ENCODE assay signal across 9 mouse cellular contexts in the genomic region with DNA sequence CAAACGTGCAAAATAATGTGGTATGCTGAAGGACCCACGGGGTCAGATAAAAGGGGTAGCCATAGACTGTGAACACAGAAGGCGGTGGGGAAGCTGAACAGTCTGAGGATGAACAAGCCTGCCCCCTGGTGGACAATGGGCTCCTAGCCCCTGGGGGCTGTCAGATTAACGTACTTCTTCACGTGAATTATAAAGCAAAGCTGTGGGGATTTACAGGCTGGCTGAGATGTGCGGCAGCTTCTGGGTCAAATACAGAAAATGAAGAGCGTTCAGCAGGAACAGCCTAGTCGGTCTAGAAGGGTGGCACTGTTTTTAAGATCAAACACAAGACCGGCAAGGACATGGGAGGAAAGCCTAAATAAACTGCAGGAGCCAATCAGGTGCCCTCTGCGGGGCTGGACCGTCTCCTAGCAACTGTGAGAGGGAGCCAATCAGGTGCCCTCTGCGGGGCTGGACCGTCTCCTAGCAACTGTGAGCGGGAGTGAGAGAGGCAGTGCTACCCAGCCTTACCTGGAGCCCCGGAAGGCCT. TPM values are rescaled to one million over a fixed set of nuclear protein-coding genes. Genes with fewer than 3 reads are reported as not detected.
A peak's percentile ranks its signal among the peaks of the same experiment; 100 is the strongest.
DNase-seq lines count a peak whose midpoint lies in the region; ATAC-seq lines count a peak whose summit lies in the region.
"Had no signal": no experiment of that assay in that cellular context is flagged by ENCODE, and none has a peak within 500 bp of the region (broad histone marks: within the 10 kb centered on the region; RNA-seq: fewer than 3 reads in every experiment).

No protein-coding gene starts in this region.

- no peaks in the 10 kb centered on the region for H3K27me3 ChIP-seq in limb, embryonic 10.5 days (ENCODE audit: low read depth, poor library complexity, severe bottlenecking)
- no peaks in the 10 kb centered on the region for H3K27me3 ChIP-seq in midbrain, embryonic 15.5 days (replicated peaks)

- peaks cover 42% of the 10 kb centered on the region for H3K36me3 ChIP-seq in limb, embryonic 10.5 days
- peaks cover 5% of the 10 kb centered on the region; the same call in 1 of the 2 replicates for H3K36me3 ChIP-seq in midbrain, embryonic 15.5 days (replicated peaks)

- peak overlapping the region; percentile 47 for H3K4me2 ChIP-seq in midbrain, embryonic 15.5 days

- no peaks in the 10 kb centered on the region for H3K9me3 ChIP-seq in limb, embryonic 10.5 days (replicated peaks)
- H3K9me3 ChIP-seq in midbrain, embryonic 15.5 days, result 0 out of 2 replicates have a peak, but pooled peaks cover 3% of the 10 kb centered on the region

- WGBS in limb, embryonic 10.5 days, result 9% methylated on average over 15 of the region's 15 CpGs
- 6% methylated on average over 15 of the region's 15 CpGs for WGBS in midbrain, embryonic 15.5 days

- peak overlapping the region; percentile 50; the same call in 1 of the 2 replicates for H3K27ac ChIP-seq in limb, embryonic 10.5 days
- H3K27ac ChIP-seq in midbrain, embryonic 15.5 days, result peak overlapping the region; percentile 65

- ATAC-seq in midbrain, embryonic 15.5 days (replicated peaks), result peak; percentile 100

- peaks cover 15% of the 10 kb centered on the region for H3K4me1 ChIP-seq in limb, embryonic 10.5 days
- peaks cover 17% of the 10 kb centered on the region for H3K4me1 ChIP-seq in midbrain, embryonic 15.5 days

- no peak overlapping the region for H3K9ac ChIP-seq in midbrain, embryonic 15.5 days

- peak; percentile 32 for DNase-seq in CD4-positive helper T cell, adult 2 months (ENCODE audit: low read depth, low spot score)
- DNase-seq in adrenal gland, adult 8-10 months, result peak; percentile 20
- DNase-seq in embryo, embryonic 9.5 days (ENCODE audit: extremely low spot score), result peak; percentile 75
- peak; percentile 25 for DNase-seq in heart, adult 8-10 months (ENCODE audit: low spot score)
- peak; percentile 43 to 51 for DNase-seq in kidney, adult 8-10 months
- peak; percentile 80 for DNase-seq in limb, embryonic 10.5 days (ENCODE audit: low spot score)
- DNase-seq in telencephalon, adult 2 months (ENCODE audit: low read depth, low spot score), result peak; percentile 77

- H3K4me3 ChIP-seq in limb, embryonic 10.5 days, result peak overlapping the region; percentile 40
- H3K4me3 ChIP-seq in midbrain, embryonic 15.5 days, result peak overlapping the region; percentile 36

RNA-seq across cellular contexts. Expression of gene Zfp169, which starts 15.5 kb away (rescaled TPM):
- total RNA-seq in adrenal gland, adult 8-10 months (2022), result 10 to 100 TPM; 11.3 to 13.7 (median 12.7) TPM
- total RNA-seq in heart, adult 8-10 months (2022), result 1 to 10 TPM; 3.8 to 7.6 (median 5.4) TPM
- polyA plus RNA-seq in limb, embryonic 10.5 days (2016; fragmentation: Nextera tagmentation; extraction: Ambion mirVana), result 3.3 and 5.1 TPM in 2 replicates
- polyA plus RNA-seq in midbrain, embryonic 15.5 days (2015; fragmentation: Nextera tagmentation; extraction: Ambion mirVana), result 6.5 and 8.7 TPM in 2 replicates

RNA-seq across cellular contexts. Expression of gene A830005F24Rik, which starts 15.6 kb away (rescaled TPM):
- total RNA-seq in adrenal gland, adult 8-10 months (2022), result not detected
- not detected for total RNA-seq in heart, adult 8-10 months (2022)
- polyA plus RNA-seq in limb, embryonic 10.5 days (2016; fragmentation: Nextera tagmentation; extraction: Ambion mirVana), result 2.4 TPM in 2 replicates
- 3.6 TPM in 2 replicates for polyA plus RNA-seq in midbrain, embryonic 15.5 days (2015; fragmentation: Nextera tagmentation; extraction: Ambion mirVana)
- total RNA-seq: gastrocnemius, postnatal 4 days had no signal

Comparison
In these comparisons a context has a peak if more than half of its experiments do, and no peak if none do; other contexts are left out.
1. Peak in every context shown above with its lines: DNase-seq, ATAC-seq, H3K4me3 ChIP-seq and H3K27ac ChIP-seq.
2. DNase-seq: peak in every context shown above with its lines; median percentile 80 in limb, embryonic 10.5 days; 77 in telencephalon, adult 2 months; 75 in embryo, embryonic 9.5 days; 47 in kidney, adult 8-10 months; 32 in CD4-positive helper T cell, adult 2 months; 25 in heart, adult 8-10 months; 20 in adrenal gland, adult 8-10 months.